9 mouse cellular contexts compared by ENCODE assay signal in genomic region chr11:16257473-16257921, GRCm38 (mm10). TPM values are rescaled to one million over a fixed set of nuclear protein-coding genes. Genes with fewer than 3 reads are reported as not detected.
DNase-seq lines count a peak whose midpoint lies in the region; ATAC-seq and TF ChIP-seq lines count a peak whose summit lies in the region.
"Had no signal": no experiment of that assay in that cellular context is flagged by ENCODE, and none has a peak within 500 bp of the region (broad histone marks: within the 10 kb centered on the region; RNA-seq: fewer than 3 reads in every experiment).

TSS of gene Vstm2a (plus strand) at chr11:16257724.

- TF ChIP-seq POLR2A in kidney, adult 2 months (IDR thresholded peaks at IDR 0.05; ENCODE audit: low read depth, low read length), result no peak

- no peak within 1 kb of the TSS for H3K27ac ChIP-seq in kidney, adult 2 months (ENCODE audit: insufficient read depth, low read depth, low read length)
- no peak within 1 kb of the TSS for H3K27ac ChIP-seq in limb, embryonic 12.5 days

- no peaks in the 10 kb centered on the region; the same call in 1 of the 2 replicates for H3K27me3 ChIP-seq in kidney, adult 2 months (replicated peaks; ENCODE audit: control insufficient read depth, insufficient read depth, low read length)
- H3K27me3 ChIP-seq in limb, embryonic 12.5 days, result peaks cover 52% of the 10 kb centered on the region

- peak; percentile 75 for ATAC-seq in frontal cortex, adult (ENCODE audit: low TSS enrichment)
- ATAC-seq in limb, embryonic 12.5 days (ENCODE audit: insufficient number of reproducible peaks, insufficient read depth, low FRiP score, low TSS enrichment, low read depth), result peak; percentile 57; the same call in 1 of the 2 replicates
- ATAC-seq: Patski had no signal

- no peak for TF ChIP-seq CTCF in kidney, adult 2 months (conservative IDR thresholded peaks at IDR 0.05; ENCODE audit: insufficient read depth, insufficient read length, low read depth, low read length)

- 2% methylated on average over 44 of the region's 44 CpGs for WGBS in kidney, adult 2 months
- under 1% methylated on average over 44 of the region's 44 CpGs for WGBS in limb, embryonic 12.5 days

- H3K4me2 ChIP-seq in limb, embryonic 12.5 days, result peak within 1 kb of the TSS; percentile 82

- peak within 1 kb of the TSS; percentile 64 for H3K4me3 ChIP-seq in kidney, adult 2 months (ENCODE audit: insufficient read depth, low read depth, low read length)
- peak within 1 kb of the TSS; percentile 50 for H3K4me3 ChIP-seq in limb, embryonic 12.5 days (replicated peaks)

- H3K36me3 ChIP-seq in kidney, adult 2 months (ENCODE audit: control insufficient read depth, insufficient read depth, low read length), result no peaks in the 10 kb centered on the region
- no peaks in the 10 kb centered on the region for H3K36me3 ChIP-seq in limb, embryonic 12.5 days

- no peaks in the 10 kb centered on the region for H3K9me3 ChIP-seq in limb, embryonic 12.5 days

- peak within 1 kb of the TSS; percentile 48 for H3K9ac ChIP-seq in limb, embryonic 12.5 days (replicated peaks)

- DNase-seq in left cerebral cortex, adult 18-20 months (ENCODE audit: low spot score in 2 of 2), result peak; percentile 65 to 80
- no peak for DNase-seq in left cerebral cortex, adult 11 months (ENCODE audit: low spot score)
- DNase-seq in cerebellum, adult 8-10 months, result peak; percentile 56
- peak; percentile 35 for DNase-seq in kidney, adult 2 months
- DNase-seq in retina, postnatal 1 day, result peak; percentile 74
- no peak for DNase-seq in spleen, postnatal 4 days (ENCODE audit: low spot score in 2 of 2)

- no peaks in the 10 kb centered on the region; the same call in 1 of the 2 replicates for H3K4me1 ChIP-seq in kidney, adult 2 months (ENCODE audit: control insufficient read depth, insufficient read depth, low read length)
- H3K4me1 ChIP-seq in limb, embryonic 12.5 days (replicated peaks), result peaks cover 11% of the 10 kb centered on the region; the same call in 1 of the 2 replicates

RNA-seq across cellular contexts. Expression of gene Vstm2a, which starts in this region (rescaled TPM):
- total RNA-seq in left cerebral cortex, adult 18-20 months (2021), result 100 to 1,000 TPM; 129 to 141 TPM
- polyA plus RNA-seq in kidney, adult 2 months (2012; rRNA removed), result 2.3 and 3.0 TPM in 2 replicates
- 0.45 and 0.58 TPM in 2 replicates for polyA plus RNA-seq in limb, embryonic 12.5 days (2016; fragmentation: Nextera tagmentation; extraction: Ambion mirVana)
- polyA plus RNA-seq: Patski had no signal

Comparison
In these comparisons a context has a peak if more than half of its experiments do, and no peak if none do; other contexts are left out.
1. DNase-seq: peak in left cerebral cortex, adult 18-20 months (2 of 2), cerebellum, adult 8-10 months (single experiment), kidney, adult 2 months (single experiment) and retina, postnatal 1 day (single experiment); none in left cerebral cortex, adult 11 months (single experiment) and spleen, postnatal 4 days (0 of 2).
2. Peak in ATAC-seq, H3K4me3 ChIP-seq, H3K9ac ChIP-seq and H3K4me2 ChIP-seq in limb, embryonic 12.5 days; RNA of the gene not detected or under 1 TPM.